Mouse (Mus musculus): ENCODE measurements around the gene Dnal4.

Gene Dnal4

DNA sequence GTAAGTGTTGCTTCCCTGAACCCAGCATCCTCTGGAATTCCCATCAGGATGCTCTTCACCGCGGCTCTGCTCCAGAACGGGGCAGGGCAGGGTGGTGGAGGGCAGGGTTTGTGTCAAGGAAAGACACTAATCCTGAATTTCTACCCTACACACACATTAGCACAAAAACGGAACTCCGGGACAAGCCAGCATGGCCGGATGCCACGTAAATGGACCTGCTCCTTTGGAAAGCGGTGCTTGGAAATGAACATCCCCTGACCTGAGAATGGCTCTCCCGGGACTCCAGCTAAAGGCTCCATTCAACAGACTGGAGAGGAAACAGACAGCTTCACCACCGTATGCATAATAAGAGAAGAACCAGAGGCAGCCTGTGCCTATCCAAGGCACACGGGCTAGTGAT is 23.1 kb upstream of the Dnal4 start:
- no peak for ATAC-seq (ENCODE audit: low TSS enrichment)

- peak; percentile 32; the same call in 1 of the 2 replicates for ATAC-seq (ENCODE audit: low TSS enrichment)
Observed at GRCm38 (mm10) chr15:79798591-79798990, 20.9 kb upstream of the Dnal4 start.

DNA sequence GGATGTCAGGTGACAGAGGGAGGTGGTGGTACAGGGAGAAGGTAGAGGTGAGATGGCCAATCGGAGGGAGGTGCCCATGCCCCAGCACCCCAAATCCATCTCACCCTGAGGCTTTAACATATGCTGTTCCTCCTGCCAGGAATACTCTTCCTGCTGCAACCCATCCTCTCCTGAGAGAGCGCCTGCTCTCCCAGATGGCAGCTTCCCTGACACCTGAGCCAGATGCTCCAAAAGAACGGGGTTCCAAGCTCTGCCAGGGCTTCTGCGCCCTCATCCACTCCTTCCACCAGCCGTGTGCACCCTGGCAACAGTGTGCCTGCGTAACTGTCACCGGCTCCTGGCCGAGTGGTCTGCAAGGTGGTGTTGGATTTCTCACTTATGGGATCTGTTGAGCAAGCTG is 20.0 kb upstream of the Dnal4 start:
- ATAC-seq (ENCODE audit: low TSS enrichment): peak; percentile 11; the same call in 1 of the 2 replicates

DNA sequence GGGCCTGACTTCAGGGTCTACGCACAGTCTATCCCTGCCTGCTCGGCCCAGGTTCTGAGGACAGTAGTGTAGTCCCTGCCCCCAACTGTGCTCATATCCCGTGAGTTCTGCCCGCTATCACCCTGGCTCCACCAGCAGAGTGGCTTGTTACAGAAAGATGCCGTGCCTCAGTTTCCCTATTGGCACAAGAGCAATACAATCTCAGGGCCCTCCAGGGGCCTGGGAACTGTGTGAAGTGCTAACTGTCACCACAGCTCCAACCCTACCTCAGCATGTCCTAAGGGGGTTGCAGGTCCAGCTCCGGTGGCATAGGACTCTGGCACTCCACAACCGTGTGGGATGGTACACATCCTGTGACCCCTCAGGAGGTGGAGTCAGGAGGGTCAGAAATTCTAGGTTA is 19.4 kb upstream of the Dnal4 start:
- ATAC-seq (ENCODE audit: low TSS enrichment): no peak

- ATAC-seq (ENCODE audit: low TSS enrichment): peak; percentile 28
Observed at GRCm38 (mm10) chr15:79796256-79796655, 18.6 kb upstream of the Dnal4 start.

- ATAC-seq (ENCODE audit: low TSS enrichment): no peak
Observed at GRCm38 (mm10) chr15:79794173-79794572, 16.5 kb upstream of the Dnal4 start.

- no peak for ATAC-seq (ENCODE audit: low TSS enrichment)
Observed at GRCm38 (mm10) chr15:79793076-79793475, 15.4 kb upstream of the Dnal4 start.

DNA sequence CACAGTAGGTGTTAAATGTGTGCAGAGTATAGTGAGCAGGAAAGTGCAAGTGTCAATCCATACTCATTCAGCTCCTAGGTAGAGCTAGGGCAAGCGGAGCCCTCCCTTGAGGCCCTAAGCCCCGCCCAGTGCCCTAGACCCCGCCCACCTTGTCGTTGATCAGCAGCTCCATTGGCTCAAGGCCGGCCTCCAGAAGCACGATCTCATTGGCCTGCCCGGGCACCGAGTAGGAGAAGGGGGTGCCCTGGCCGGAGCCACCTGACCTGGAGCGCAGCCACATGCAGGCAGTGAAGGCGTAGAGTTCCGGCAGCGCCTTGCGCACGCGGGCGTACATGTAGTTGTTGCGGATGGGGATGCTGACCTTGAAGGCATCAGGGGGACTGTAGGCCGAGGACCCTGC is 14.8 kb upstream of the Dnal4 start:
- ATAC-seq (ENCODE audit: low TSS enrichment): no peak

DNA sequence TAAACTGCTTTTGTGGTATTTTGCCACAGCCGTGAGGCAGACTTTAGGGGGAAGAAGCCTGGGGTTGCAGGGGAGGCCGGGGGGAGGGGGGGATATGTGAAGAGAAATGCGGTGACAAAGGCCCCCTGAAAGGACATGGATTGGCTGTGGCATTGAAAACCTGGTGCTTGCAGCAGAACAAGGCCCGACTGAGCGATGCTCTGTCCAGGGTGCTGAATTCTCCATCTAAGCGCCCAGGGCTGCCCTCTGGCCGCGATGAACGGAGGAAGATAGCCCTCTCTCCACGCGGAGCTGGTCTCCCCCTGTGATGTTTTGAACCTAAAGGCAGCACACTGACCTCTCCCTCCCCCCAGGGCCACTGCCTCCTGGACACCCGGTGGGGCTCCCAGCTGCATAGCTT is 13.9 kb upstream of the Dnal4 start:
- no peak for ATAC-seq (ENCODE audit: low TSS enrichment)

- no peak for ATAC-seq (ENCODE audit: low TSS enrichment)
Observed at GRCm38 (mm10) chr15:79790905-79791304, 13.3 kb upstream of the Dnal4 start.

DNA sequence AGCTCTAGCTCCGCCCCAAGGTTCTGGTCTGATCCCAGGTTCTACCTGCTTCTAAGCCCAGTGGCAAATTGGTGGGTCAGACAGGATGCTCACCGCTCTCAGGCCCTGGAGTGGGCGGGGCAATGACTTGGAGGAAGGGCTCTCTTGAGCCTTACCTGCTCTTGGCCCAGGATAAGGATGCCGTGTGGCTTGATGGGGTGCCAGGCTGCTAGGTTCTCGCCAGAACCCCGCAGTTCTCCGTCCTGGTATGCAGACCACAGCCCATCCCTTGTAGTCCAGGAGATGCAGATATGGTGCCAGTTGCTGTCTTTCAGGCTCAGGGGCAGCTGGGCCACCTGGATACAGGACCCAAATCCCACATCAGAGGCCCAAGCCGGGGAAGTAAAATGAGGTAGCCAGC is 12.5 kb upstream of the Dnal4 start:
- ATAC-seq (ENCODE audit: low TSS enrichment): no peak

DNA sequence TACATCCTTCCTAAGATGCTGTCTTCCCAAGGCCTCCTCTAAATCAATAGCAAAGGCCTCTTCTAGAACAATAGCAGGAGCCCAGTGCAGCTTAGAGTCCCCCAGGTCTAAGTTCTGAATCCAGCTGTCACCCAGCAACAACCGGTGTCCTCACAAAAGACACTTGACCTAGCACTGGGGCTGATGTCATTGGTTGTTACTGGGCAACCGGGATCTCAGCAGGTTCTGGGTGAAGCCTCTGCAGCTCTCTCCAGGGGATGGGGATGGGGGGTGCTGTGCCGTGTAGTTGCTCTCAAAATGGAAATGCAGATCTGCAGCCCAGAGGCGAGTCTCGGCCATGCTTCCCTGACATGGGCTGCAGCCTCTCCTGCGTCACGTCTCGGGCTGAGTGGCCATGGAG is 10.2 kb upstream of the Dnal4 start:
- 0 out of 2 replicates have a peak, but pooled peaks have one; percentile 10 for ATAC-seq (ENCODE audit: low TSS enrichment)

DNA sequence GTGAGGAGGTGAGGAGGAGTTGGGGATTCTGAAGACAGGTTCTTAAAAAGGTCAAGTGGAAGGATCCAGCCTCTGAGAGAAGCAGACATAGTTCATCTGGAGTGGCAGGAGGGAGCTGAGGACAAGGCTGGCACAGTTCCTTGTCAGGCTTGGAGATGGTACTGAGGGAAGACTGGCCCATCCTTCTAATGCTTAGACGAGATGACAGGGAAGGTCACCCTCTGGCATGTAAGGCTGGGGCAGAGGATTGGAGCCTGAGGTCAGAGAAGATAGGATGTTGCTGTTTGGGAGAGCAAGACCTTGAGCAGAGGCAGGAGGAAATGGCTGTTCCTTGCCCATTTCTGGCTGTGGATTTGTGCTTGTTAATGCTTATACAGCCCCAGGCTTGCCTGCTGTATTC is 7.4 kb upstream of the Dnal4 start:
- no peak for ATAC-seq (ENCODE audit: low TSS enrichment)

DNA sequence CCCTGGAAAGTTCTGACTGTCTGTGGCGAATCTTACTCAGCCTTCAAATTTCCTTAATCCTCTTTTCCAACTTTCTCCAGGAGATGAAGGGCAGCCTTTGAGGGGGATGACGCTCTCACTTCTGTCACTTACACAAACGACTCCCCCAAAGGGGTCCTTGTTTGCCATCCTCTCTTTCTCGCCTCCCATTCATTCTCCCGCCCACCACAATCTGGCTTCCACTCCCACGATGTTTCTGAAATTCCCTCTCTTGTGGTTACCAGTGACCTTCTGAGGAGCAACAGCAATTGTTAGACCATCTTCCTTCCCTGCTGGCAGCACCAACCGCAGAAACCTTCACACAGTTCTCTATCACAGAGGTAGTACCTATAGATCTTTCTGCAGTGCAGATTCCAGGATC is 2.0 kb downstream of the Dnal4 start:
- no peak for ATAC-seq (ENCODE audit: low TSS enrichment)

- ATAC-seq (ENCODE audit: low TSS enrichment): peak; percentile 91
Observed at GRCm38 (mm10) chr15:79774117-79775027, 3.3 kb downstream of the Dnal4 start.

DNA sequence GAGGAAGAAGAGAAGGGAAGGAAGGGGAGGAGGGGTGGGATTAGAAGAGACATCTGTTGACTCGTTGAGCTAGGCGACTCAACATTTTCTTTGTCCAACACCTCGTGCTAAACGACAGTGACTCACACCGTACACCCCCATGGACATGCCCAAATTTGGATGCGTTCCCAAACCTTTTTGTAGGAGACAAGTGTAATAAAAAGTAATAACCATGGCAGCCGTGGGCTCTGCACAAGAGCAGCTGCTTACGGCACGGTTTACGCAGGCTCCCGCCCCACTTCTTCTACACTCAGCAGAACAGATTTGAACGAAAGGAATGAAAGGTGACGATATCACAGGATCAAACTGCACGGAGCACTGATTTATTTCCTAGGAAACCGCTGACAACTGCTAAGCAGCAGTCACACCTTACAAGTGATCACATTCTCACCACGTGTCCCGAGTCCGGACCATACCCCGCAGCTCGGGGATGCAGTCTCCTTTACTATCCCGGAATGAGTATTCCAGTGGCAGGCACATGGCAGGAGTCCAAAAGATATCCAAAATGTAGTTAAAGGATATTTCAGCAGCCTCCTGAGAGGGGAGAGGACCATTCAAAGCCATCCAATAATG is 6.9 kb downstream of the Dnal4 start:
- peak; percentile 16; the same call in 1 of the 2 replicates for ATAC-seq (ENCODE audit: low TSS enrichment)

DNA sequence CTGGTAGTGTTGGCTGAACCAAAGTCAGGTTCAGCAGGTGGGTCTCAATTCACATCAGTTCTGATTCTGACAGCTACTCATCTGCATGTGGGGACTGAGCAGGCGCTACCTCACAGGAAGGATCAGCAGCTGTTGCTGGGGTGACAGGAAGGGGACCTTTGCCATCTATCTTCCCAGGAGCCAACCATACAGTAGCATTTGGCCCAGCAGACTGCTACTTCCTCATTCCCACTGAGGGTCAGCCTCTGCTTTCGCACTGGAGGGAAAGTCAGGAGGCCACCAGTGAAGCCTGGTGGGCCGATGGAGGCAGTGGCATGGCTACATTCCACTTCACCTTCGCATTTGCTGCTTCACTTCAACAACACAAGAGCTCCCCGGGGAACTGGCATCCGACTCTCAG is 9.3 kb downstream of the Dnal4 start:
- ATAC-seq (ENCODE audit: low TSS enrichment): no peak

DNA sequence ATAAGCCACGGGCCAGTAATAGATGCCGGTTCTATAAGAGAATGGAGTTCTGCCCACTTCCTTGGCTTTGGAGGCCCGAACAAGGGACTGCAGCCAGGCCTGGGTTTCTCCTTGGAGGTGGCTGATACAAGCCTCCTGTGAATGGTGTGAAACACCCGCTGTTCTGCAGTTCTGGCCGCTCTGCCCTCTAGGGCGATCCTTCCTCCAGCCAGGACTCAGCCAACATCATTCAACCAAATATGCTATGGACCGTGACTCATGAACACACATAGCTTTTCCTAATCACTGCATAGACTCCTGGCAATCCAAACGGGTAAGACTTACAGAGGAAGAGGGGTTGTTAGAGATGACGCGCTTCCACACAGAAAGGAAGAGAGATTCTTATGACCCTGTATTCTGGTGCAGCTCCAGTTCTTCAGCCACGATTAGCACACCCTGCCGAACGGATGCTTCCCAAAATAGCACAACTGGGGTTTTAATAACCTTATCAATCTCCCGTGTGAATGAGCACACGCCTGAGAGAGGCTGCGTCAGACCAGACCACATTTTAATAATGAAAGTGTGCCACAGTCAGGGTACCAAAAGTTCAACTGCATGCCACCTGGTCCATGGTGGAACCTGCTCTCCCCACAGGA is 10.2 kb downstream of the Dnal4 start:
- ATAC-seq (ENCODE audit: low TSS enrichment): no peak

GRCm38 (mm10) chr15:79766586-79767071 is 11.0 kb downstream of the Dnal4 start:
- ATAC-seq (ENCODE audit: low TSS enrichment): no peak

- ATAC-seq (ENCODE audit: low TSS enrichment): no peak
Observed at GRCm38 (mm10) chr15:79766168-79766567, 11.5 kb downstream of the Dnal4 start.

- no peak for ATAC-seq (ENCODE audit: low TSS enrichment)
Observed at GRCm38 (mm10) chr15:79765361-79765760, 12.3 kb downstream of the Dnal4 start.

GRCm38 (mm10) chr15:79764539-79765267 is 12.9 kb downstream of the Dnal4 start:
- peak; percentile 71 for ATAC-seq (ENCODE audit: low TSS enrichment)

Measured in frontal cortex, adult (tissue).